Mouse (Mus musculus): ENCODE data around the gene Tbc1d21.

Tbc1d21 gene

GRCm38 (mm10) chr9:58370355-58370754 lies at the start of gene Tbc1d21:
Gene Tbc1d21 (minus strand): TSS chr9:58370455.
- no peak for DNase-seq (ENCODE audit: low spot score)

- no peak for DNase-seq (ENCODE audit: low spot score)
Measured at GRCm38 (mm10) chr9:58411556-58411955, 41.3 kb upstream of the Tbc1d21 start.

- no peak for DNase-seq (ENCODE audit: low spot score)
Measured at GRCm38 (mm10) chr9:58410057-58410735, 39.9 kb upstream of the Tbc1d21 start.

- DNase-seq (ENCODE audit: low spot score): no peak
Measured at GRCm38 (mm10) chr9:58409247-58409646, 39.0 kb upstream of the Tbc1d21 start.

DNA sequence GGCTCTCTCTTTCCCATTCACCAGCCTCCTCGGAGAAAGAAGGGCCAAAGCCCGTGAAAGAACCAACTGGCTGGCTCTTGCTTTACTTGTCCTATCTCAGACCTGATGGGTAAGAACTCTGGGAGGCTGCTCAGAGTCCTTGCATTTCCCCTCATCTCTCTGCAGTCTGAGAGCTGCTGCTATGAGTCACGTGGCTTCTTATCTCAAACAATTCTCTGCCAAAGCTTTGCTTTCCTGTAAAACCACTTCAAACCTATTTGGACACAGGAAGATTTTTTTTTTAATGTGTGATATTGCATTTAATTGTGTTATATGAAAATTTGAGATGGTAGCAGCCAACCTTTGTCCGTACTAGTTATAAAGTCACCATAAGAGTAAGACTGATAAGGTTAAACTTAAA lies 34.2 kb upstream of the Tbc1d21 start:
- DNase-seq (ENCODE audit: low spot score): no peak

GRCm38 (mm10) chr9:58401371-58402082 lies 31.3 kb upstream of the Tbc1d21 start:
- no peak for DNase-seq (ENCODE audit: low spot score)

GRCm38 (mm10) chr9:58399609-58400008 lies 29.4 kb upstream of the Tbc1d21 start:
- DNase-seq (ENCODE audit: low spot score): no peak

DNA sequence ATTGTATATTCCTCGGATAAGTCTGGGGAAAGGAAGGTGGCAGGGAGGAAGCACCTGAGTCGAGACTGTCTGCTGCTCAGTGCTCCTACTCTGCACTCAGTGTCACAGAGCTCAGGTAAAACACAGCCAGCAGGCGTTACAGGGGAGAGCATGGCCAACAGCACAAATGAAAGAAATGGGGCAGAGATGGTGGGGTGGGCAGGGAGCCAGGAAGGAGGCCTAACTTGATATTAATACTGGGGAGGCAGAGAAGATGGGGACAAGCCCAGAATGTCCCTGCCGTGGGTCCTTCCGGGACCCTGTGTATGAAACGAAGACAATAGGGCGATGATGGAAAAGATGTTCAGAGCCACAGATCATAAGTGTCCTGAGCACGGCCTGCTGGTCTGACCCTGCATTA lies 24.4 kb upstream of the Tbc1d21 start:
- no peak for DNase-seq (ENCODE audit: low spot score)

DNA sequence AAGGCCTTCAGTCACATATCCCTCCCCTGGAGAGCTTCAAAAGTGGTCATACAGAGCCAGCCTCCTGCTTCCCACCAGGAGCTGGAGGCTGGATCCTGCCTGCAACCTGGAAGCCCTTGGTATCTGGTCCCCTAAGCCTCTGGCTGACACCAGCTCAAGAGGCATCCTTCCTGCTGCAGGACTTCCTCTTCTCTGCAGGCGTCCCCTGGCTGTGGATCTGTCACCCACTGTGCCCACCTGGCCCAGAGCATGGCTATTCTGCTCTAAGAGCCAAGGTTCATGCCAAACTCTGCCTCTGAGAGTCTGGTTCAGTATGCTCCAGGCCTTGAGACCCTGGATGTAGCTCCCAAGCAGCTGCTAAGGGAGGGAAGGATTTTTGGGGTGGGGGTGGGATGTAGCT lies 23.6 kb upstream of the Tbc1d21 start:
- DNase-seq (ENCODE audit: low spot score): no peak

DNA sequence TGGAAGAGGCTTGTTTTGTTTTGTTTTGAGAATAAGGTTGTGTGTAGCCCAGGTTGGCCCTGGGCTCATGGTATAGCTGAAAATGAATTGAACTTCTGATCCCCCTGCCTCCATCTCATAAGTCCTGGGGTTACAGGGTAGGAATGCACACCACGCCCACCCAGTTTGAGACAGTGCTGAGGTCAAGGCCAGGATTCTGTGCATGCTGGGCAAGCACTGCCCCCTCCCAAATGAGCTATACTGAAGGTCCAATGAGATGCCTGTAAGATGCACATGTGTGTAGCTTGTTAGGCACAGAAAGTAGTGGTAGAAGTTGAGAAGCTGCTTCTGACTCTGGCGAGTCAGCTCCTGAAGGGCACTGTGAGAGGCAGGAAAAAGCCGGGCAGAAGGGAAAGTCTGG lies 18.1 kb upstream of the Tbc1d21 start:
- no peak for DNase-seq (ENCODE audit: low spot score)

DNA sequence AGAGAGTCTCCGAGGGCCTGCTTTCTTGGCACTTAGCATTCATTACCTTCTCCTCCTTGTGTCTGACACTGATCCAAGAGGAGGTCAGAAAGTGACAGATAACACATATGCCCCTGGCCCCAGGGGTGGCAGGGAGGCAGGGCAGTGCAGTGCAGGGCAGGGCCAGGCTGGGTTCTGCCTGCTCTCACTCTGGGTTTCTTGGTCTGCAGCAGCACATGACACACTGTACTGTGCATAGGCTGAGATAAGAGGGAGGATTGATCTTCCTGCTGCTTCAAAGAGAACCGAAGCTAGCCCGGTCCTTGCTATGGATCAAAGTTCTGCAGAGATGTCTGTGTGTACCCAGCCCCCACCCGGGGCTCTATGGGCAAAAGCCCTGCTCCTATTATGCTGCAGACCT lies 8.6 kb upstream of the Tbc1d21 start:
- DNase-seq (ENCODE audit: low spot score): no peak

DNA sequence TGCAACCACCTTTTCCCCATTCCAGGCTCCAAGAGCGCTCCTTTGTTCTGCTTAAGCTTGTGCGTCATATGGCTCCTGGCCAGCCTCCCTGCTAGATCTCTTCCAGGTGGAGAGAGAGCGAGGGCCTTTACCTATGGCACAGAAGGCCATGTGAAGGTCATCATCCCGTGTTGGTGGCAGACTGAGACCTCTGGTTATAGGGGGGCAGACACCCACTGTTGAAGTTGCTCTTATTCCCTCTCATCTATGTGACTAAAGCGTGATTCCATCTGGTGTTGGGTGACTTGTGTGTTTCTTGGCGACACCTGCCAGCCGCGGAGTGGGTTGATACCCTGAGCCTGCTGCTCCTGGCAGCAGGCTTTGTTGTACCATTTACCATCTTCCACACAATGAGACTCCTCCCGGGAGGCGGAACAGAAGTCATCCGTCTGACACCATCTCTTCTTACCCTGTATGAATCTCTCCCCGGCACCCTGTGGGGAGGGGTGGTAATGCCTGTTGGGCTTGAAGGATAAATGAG lies 3.7 kb upstream of the Tbc1d21 start:
- DNase-seq (ENCODE audit: low spot score): no peak

DNA sequence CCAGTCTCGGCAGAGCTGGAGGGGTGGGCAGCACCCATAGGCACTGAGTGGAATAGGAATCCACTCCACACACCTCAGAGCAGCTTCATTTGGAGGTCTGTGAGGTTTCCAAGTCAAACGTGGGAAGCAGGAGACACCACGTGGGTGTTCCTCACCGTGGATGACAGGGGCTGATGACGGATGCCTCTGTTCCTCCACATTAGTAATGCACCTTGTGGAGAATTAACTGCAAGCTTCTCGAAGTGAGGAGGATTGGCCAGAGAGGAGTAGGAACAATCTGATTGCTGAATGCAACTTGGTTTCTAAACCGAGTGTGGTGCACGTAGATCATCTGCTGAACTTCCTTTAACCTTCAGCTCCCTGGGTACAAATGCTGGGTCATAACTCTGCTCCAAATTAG lies 1.7 kb upstream of the Tbc1d21 start:
- no peak for DNase-seq (ENCODE audit: low spot score)

DNA sequence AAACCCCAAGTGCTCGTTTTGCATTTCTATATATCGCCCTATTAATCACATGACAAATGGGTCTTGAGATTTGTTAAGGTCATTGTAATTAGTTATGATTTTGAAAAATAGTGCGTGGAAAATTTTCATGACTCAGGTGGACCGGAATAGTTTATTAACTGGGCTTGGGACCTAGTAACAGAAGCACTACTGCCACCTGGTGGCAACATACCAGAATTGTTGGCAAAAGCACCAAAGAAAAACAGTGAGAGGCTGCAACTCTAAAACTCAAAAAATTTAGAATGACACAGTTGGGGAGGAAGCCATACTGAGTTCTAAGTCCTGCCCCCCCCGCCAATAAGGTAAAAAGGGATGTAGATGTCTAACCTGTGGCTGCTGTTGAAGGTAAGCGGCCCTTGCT lies 611 bp downstream of the Tbc1d21 start:
- DNase-seq (ENCODE audit: low spot score): no peak

- no peak for DNase-seq (ENCODE audit: low spot score)
Measured at GRCm38 (mm10) chr9:58364325-58364724, 5.9 kb downstream of the Tbc1d21 start.

DNA sequence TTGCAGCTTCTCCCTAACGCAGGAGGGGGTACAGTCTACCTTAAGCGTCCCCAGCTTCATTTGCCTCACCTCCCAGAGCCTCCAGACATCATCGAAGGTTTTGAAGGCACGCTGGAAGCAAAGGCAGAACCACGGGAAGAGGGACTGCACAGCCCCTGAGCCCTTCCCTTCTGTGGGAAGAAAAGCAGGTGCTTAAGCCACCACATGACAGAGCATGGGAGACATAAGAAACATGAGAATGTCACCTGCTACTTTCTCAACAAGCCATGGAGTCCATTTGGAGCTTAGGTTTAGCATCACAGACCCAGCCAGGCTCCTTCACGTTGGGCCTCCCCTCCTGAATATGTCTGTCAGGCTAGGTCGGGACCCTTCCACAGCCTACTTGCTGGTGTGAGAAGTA lies 8.3 kb downstream of the Tbc1d21 start:
- DNase-seq (ENCODE audit: low spot score): no peak

GRCm38 (mm10) chr9:58361373-58361772 lies 8.9 kb downstream of the Tbc1d21 start:
- DNase-seq (ENCODE audit: low spot score): no peak

DNA sequence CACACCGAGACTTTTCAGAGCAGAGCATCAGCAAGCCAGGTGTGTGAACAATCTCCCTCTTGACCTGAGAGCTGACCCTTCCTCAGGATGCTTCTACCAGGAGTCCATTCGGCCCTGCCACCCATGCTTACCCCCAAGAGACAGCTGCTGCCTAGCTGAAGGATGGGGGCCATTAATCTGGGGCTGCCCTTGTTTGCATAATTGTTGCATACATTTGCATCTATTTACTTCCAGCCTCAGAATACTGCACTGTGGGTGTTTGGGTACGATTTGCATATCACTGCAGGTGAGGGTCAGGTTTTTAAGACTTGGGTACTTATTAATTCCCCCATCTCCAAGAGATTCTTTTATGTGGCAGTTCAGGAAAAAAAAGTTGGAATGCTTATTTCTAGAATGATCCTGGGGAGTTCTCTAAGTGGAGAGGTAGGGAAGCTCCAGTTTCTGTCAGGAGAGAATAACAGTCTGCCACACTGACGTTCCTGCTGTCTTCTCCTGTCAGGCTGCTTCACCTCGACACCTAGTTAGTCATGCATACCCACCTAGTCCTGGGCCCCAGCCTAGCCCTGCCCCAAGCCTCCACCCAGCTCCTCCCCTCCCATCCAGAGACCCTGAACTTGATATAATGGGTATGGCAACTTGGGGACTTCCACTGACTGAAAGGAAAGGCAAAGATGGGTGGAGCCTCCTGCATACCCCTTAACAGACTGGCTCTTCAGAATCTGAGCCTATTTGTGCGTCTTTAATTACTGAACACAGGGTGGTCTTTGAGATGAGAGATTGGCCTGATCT lies 14.8 kb downstream of the Tbc1d21 start:
- no peak for DNase-seq (ENCODE audit: low spot score)

DNA sequence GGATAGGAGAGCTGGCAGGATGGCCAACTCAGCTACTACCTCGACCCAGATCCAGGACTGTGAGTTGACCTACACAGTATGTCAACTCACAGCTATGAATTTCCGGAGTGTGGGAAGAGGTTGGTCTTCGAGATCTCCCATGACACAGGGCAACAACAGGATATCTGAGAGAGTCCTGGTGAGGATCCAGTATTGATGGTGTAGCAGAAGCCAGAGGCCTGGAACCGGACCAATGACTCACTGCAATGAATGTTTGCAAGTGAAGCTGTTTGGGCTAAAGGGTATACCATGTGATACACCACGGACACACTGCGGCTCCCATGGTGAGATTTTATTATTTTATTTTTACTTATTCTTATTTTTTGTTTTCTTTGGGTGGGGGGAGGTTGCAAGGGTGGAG lies 15.6 kb downstream of the Tbc1d21 start:
- DNase-seq (ENCODE audit: low spot score): no peak

DNA sequence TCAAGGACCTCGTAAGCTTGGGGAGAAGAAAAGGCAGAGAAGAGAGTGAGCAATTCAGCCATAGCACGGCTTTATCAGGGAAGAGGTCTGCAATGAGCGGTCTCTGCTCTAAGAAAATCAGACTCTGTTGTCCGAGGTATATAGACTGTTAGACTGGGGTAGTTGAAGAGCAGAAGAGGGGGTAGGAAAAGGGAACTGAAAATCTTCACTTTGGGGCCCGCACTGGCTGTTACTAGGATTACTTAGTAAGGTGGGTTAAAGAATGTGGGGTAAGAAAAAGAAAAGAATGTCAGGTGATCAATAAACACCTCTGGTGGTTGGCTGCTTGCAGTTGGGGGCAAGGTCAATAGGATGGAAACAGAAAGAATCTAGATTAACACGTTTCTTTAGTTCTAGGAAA lies 17.0 kb downstream of the Tbc1d21 start:
- DNase-seq (ENCODE audit: low spot score): no peak

DNA sequence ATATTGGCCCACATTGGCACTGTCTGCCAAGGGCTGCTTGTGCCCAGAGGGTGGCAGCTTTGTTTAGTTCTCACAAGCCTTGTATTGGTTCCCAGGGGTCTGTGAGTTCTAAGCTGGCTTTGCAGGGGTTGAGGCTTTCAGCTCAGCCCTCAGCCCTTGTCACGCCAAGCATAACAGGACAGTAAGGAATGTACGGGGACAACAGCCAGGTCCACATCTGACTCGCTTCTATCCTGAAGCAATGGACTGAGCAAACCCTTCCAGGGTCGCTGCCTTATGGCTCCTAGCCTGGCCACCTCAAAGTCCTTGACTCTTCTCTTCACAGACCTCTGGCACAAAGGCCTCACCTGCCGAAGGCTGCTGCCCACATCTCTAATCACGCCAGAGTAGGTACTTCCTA lies 22.5 kb downstream of the Tbc1d21 start:
- DNase-seq (ENCODE audit: low spot score): no peak

GRCm38 (mm10) chr9:58346498-58346897 lies 23.8 kb downstream of the Tbc1d21 start:
- no peak for DNase-seq (ENCODE audit: low spot score)

- DNase-seq (ENCODE audit: low spot score): no peak
Measured at GRCm38 (mm10) chr9:58345963-58346362, 24.3 kb downstream of the Tbc1d21 start.

All from spleen, adult 12 weeks (tissue).